Mouse (Mus musculus): ENCODE measurements around the gene Rsph3a.
"Not testable (repeated sequence)": the region's sequence is repeated elsewhere in the genome, so short reads cannot be mapped to it uniquely, and the experiment has no call there.

DNA sequence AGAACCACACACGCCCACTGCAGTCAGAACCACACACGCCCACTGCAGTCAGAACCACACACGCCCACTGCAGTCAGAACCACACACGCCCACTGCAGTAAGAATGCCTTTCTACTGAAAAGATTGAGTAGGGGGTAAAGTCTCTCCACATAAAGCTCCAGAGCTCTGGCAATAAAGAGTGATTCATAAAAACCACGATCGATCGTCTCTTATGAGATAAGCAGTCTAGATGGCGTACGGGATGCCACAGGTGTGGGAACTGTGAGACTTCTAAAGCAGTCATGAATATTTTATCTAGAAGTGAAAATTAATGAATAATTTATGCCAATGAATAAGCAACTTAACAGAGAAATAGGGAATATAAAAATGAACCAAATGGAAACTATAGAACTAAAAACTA is 11.8 kb downstream of the Rsph3a start:
- not testable (repeated sequence) for TF ChIP-seq CTCF (IDR thresholded peaks at IDR 0.05; ENCODE audit: extremely low read depth, insufficient read depth, insufficient read length, insufficient replicate concordance); POLR2A (IDR thresholded peaks at IDR 0.05; ENCODE audit: low read depth, low read length)

All from spleen, adult 2 months (tissue).